Mouse (Mus musculus) MEL (cell line): Measurements from ENCODE around the gene Zkscan1. TPM values are rescaled to one million over a fixed set of nuclear protein-coding genes. Genes with fewer than 3 reads are reported as not detected.
A peak's percentile ranks its signal among the peaks of the same experiment; 100 is the strongest.
"Not testable (repeated sequence)": the region's sequence is repeated elsewhere in the genome, so short reads cannot be mapped to it uniquely, and the experiment has no call there.

Experiments
- DNase-seq: peaks from one replicate; pipeline ENCODE4 v3.0.0; 2011; ENCODE audit warnings: low read depth, low spot score
- H3K27ac ChIP-seq: 2 replicates; pipeline ENCODE4 v1.5.1; 2012; ENCODE audit warnings: low read depth, mild to moderate bottlenecking, control low read depth, low read length, moderate library complexity; ENCODE audit not compliant: control insufficient read depth
- H3K27me3 ChIP-seq, 2 experiments: fragments of 150-350 bp in 1 of 2; sonication (generic) in 1 of 2; 2 replicates each; pipeline ENCODE4 v1.6.1; 2012; ENCODE audit warnings: low read length in 2 of 2, mild to moderate bottlenecking in 2 of 2, improper control_type of control experiment in 1 of 2, moderate library complexity in 1 of 2; ENCODE audit not compliant: insufficient read depth in 2 of 2, control insufficient read depth in 1 of 2
- H3K36me3 ChIP-seq, 2 experiments: 2 replicates each; pipeline ENCODE4 v1.6.1; 2012 to 2014; ENCODE audit warnings: low read length in 2 of 2, improper control_type of control experiment in 1 of 2, inconsistent platforms in 1 of 2, mild to moderate bottlenecking in 1 of 2; ENCODE audit not compliant: insufficient read depth in 2 of 2, control insufficient read depth in 1 of 2
- H3K4me1 ChIP-seq, 2 experiments: fragments of 150-350 bp in 1 of 2; sonication (generic) in 1 of 2; 2 replicates each; pipeline ENCODE4 v1.6.1; 2012; ENCODE audit warnings: low read length in 2 of 2, improper control_type of control experiment in 1 of 2, mild to moderate bottlenecking in 1 of 2; ENCODE audit not compliant: insufficient read depth in 2 of 2, control insufficient read depth in 1 of 2
- H3K4me3 ChIP-seq, 2 experiments: fragments of 150-350 bp in 1 of 2; sonication (generic) in 1 of 2; 2 replicates each; pipeline ENCODE4 v1.5.1; 2012; ENCODE audit warnings: low read depth in 2 of 2, low read length in 2 of 2, mild to moderate bottlenecking in 2 of 2, moderate library complexity in 2 of 2, control low read depth in 1 of 2, improper control_type of control experiment in 1 of 2; ENCODE audit not compliant: control insufficient read depth in 1 of 2, insufficient read depth in 1 of 2
- H3K79me2 ChIP-seq: 2 replicates; pipeline ENCODE4 v1.6.1; 2012; ENCODE audit warnings: mild to moderate bottlenecking, low read length, moderate library complexity; ENCODE audit not compliant: control insufficient read depth, poor library complexity, insufficient read depth
- H3K9ac ChIP-seq: 2 replicates; pipeline ENCODE4 v1.6.1; 2012; ENCODE audit warnings: low read depth, mild to moderate bottlenecking, control low read depth, low read length, moderate library complexity; ENCODE audit not compliant: control insufficient read depth, poor library complexity, severe bottlenecking
- H3K9me3 ChIP-seq: fragments of 150-350 bp; sonication (generic); replicated peaks from 2 replicates; pipeline ENCODE4 v1.6.1; 2012; ENCODE audit warnings: mild to moderate bottlenecking, low read length, improper control_type of control experiment, moderate library complexity; ENCODE audit not compliant: insufficient read depth
- BHLHE40 ChIP-seq: IDR thresholded peaks from 2 replicates; pipeline ENCODE4 v1.6.1; 2012; ENCODE audit warnings: low read depth, mild to moderate bottlenecking, inconsistent platforms, low read length, improper control_type of control experiment, borderline replicate concordance
- CHD2 ChIP-seq: IDR thresholded peaks from 2 replicates; pipeline ENCODE4 v1.6.1; 2011; ENCODE audit warnings: low read length, improper control_type of control experiment
- CTCF ChIP-seq, 3 experiments: IDR thresholded peaks in 2 of 3; conservative IDR thresholded peaks in 1 of 3; 2 replicates each; pipeline ENCODE4 v1.5.1; 2011 to 2012; ENCODE audit warnings: low read length in 3 of 3, low read depth in 2 of 3, mild to moderate bottlenecking in 2 of 3, improper control_type of control experiment in 1 of 3, inconsistent platforms in 1 of 3, mixed read lengths in 1 of 3, moderate library complexity in 1 of 3; ENCODE audit not compliant: control insufficient read depth in 1 of 3, insufficient read depth in 1 of 3, poor library complexity in 1 of 3, severe bottlenecking in 1 of 3
- ELF1 ChIP-seq: IDR thresholded peaks from 2 replicates; pipeline ENCODE4 v1.6.1; 2014; ENCODE audit warnings: low read depth, mild to moderate bottlenecking, inconsistent platforms, low read length, improper control_type of control experiment, moderate library complexity
- EP300 ChIP-seq, 2 experiments: IDR thresholded peaks; 2 replicates each; pipeline ENCODE4 v1.6.1; 2011; ENCODE audit warnings: improper control_type of control experiment in 2 of 2, low read length in 2 of 2, low read depth in 1 of 2, mild to moderate bottlenecking in 1 of 2
- ETS1 ChIP-seq: IDR thresholded peaks from 2 replicates; pipeline ENCODE4 v1.6.1; 2012; ENCODE audit warnings: low read depth, mild to moderate bottlenecking, inconsistent platforms, low read length, improper control_type of control experiment, moderate library complexity
- GABPA ChIP-seq: IDR thresholded peaks from 2 replicates; pipeline ENCODE4 v1.6.1; 2012; ENCODE audit warnings: low read depth, mild to moderate bottlenecking, inconsistent platforms, low read length, improper control_type of control experiment, moderate library complexity
- HCFC1 ChIP-seq: IDR thresholded peaks from 2 replicates; pipeline ENCODE4 v1.6.1; 2012; ENCODE audit warnings: low read depth, mild to moderate bottlenecking, inconsistent platforms, low read length, improper control_type of control experiment, moderate library complexity
- JUND ChIP-seq: IDR thresholded peaks from 2 replicates; pipeline ENCODE4 v1.6.1; 2011; ENCODE audit warnings: low read depth, mild to moderate bottlenecking, improper control_type of control experiment, low read length
- KAT2A ChIP-seq: conservative IDR thresholded peaks from 2 replicates; pipeline ENCODE4 v1.6.1; 2012; ENCODE audit warnings: low read depth, low read length, improper control_type of control experiment, inconsistent platforms
- MAX ChIP-seq: IDR thresholded peaks from 2 replicates; pipeline ENCODE4 v1.6.1; 2011; ENCODE audit warnings: low read length, improper control_type of control experiment
- MAZ ChIP-seq: IDR thresholded peaks from 2 replicates; pipeline ENCODE4 v1.6.1; 2012; ENCODE audit warnings: low read depth, mild to moderate bottlenecking, inconsistent platforms, low read length, improper control_type of control experiment
- MEF2A ChIP-seq: IDR thresholded peaks from 2 replicates; pipeline ENCODE4 v1.6.1; 2014; ENCODE audit warnings: low read depth, mild to moderate bottlenecking, inconsistent platforms, low read length, improper control_type of control experiment; ENCODE audit not compliant: poor library complexity, insufficient replicate concordance, severe bottlenecking; ENCODE audit errors: extremely low read depth
- MXI1 ChIP-seq: IDR thresholded peaks from 2 replicates; pipeline ENCODE4 v1.6.1; 2011; ENCODE audit warnings: mild to moderate bottlenecking, low read depth, low read length, improper control_type of control experiment
- MYC ChIP-seq: IDR thresholded peaks from 2 replicates; pipeline ENCODE4 v1.6.1; 2011; ENCODE audit warnings: low read depth, mild to moderate bottlenecking, low read length, improper control_type of control experiment, moderate library complexity
- NELFE ChIP-seq: IDR thresholded peaks from 2 replicates; pipeline ENCODE4 v1.6.1; 2011; ENCODE audit warnings: low read depth, low read length, improper control_type of control experiment
- NRF1 ChIP-seq: IDR thresholded peaks from 2 replicates; pipeline ENCODE4 v1.6.1; 2014; ENCODE audit warnings: low read depth, mild to moderate bottlenecking, inconsistent platforms, low read length, improper control_type of control experiment, moderate library complexity; ENCODE audit not compliant: poor library complexity, insufficient read depth, severe bottlenecking
- POLR2A ChIP-seq, 2 experiments: IDR thresholded peaks; 2 replicates each; pipeline ENCODE4 v1.6.1; 2011 to 2012; ENCODE audit warnings: low read length in 2 of 2, mild to moderate bottlenecking in 2 of 2, control low read depth in 1 of 2, improper control_type of control experiment in 1 of 2, low read depth in 1 of 2, moderate library complexity in 1 of 2; ENCODE audit not compliant: control insufficient read depth in 1 of 2, insufficient read depth in 1 of 2, poor library complexity in 1 of 2
- POLR2AphosphoS2 ChIP-seq: IDR thresholded peaks from 2 replicates; pipeline ENCODE4 v1.6.1; 2011; ENCODE audit warnings: low read length, improper control_type of control experiment
- SIN3A ChIP-seq: IDR thresholded peaks from 2 replicates; pipeline ENCODE4 v1.6.1; 2012; ENCODE audit warnings: low read length, improper control_type of control experiment, inconsistent platforms
- TAL1 ChIP-seq: IDR thresholded peaks from 2 replicates; pipeline ENCODE4 v1.6.1; 2012; ENCODE audit warnings: mild to moderate bottlenecking, inconsistent platforms, low read length, moderate library complexity, mixed read lengths
- TBP ChIP-seq: IDR thresholded peaks from 2 replicates; pipeline ENCODE4 v1.8.0; 2011; ENCODE audit warnings: low read depth, low read length, improper control_type of control experiment
- TCF12 ChIP-seq: IDR thresholded peaks from 2 replicates; pipeline ENCODE4 v1.6.1; 2014; ENCODE audit warnings: low read depth, mild to moderate bottlenecking, inconsistent platforms, low read length, improper control_type of control experiment, moderate library complexity
- ZC3H11A ChIP-seq: IDR thresholded peaks from 2 replicates; pipeline ENCODE4 v1.6.1; 2012; ENCODE audit warnings: low read depth, mild to moderate bottlenecking, inconsistent platforms, low read length, improper control_type of control experiment
- ZKSCAN1 ChIP-seq: IDR thresholded peaks from 2 replicates; pipeline ENCODE4 v1.6.1; 2012; ENCODE audit warnings: low read depth, mild to moderate bottlenecking, inconsistent platforms, low read length, improper control_type of control experiment, moderate library complexity
- ZMIZ1 ChIP-seq: IDR thresholded peaks from 2 replicates; pipeline ENCODE4 v1.6.1; 2012; ENCODE audit warnings: low read depth, mild to moderate bottlenecking, inconsistent platforms, low read length, improper control_type of control experiment, moderate library complexity
- ZNF384 ChIP-seq: IDR thresholded peaks from 2 replicates; pipeline ENCODE4 v1.6.1; 2012; ENCODE audit warnings: low read depth, mild to moderate bottlenecking, inconsistent platforms, low read length, improper control_type of control experiment
- polyA plus RNA-seq, 2 experiments: library from polyadenylated mRNA; stranded (reverse) in 1 of 2; unstranded in 1 of 2; fragments of >175 nt in 1 of 2; fragments of >200 nt in 1 of 2; gene quantifications; 2 replicates each; pipeline versions ENCODE4 v1.2.1 to v1.2.4; 2012; ENCODE audit warnings: low replicate concordance in 2 of 2, low read depth in 1 of 2; ENCODE audit not compliant: insufficient read length in 2 of 2, insufficient read depth in 1 of 2, missing spikeins in 1 of 2
- total RNA-seq: library from RNA; depleted of rRNA; stranded (reverse); fragments of 300-350 nt; gene quantifications from 2 replicates; pipeline ENCODE4 v1.2.3, GENCODE M21; 2012

Zkscan1 gene
- total and polyA plus RNA-seq, 3 experiments: 10.6 to 51.7 (median 13.4) TPM

DNA sequence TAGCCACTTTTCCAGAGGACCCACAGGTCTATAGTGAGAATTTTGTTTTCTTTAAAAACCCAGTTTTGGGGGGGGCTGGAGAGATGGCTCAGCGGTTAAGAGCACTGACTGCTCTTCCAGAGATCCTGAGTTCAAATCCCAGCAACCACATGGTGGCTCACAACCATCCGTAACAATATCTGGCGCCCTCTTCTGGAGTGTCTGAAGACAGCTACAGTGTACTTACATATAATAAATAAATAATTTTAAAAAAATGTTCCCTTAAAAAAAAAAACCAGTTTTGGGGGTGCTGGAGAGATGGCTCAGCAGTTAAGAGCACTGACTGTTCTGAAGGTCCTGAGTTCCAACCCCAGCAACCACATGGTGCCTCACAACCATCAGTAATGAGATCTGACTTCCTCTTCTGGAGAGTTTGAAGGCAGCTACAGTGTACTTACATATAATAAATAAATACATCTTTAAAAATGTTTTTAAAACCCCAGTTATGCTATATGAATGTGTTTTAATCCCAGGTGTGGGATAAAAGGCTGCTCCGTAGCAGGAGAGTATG lies 25.0 kb downstream of the Zkscan1 start:
- peak; percentile 73 for DNase-seq
- not testable (repeated sequence) for H3K9me3 ChIP-seq, H3K4me3 ChIP-seq, H3K79me2 ChIP-seq, H3K27me3 ChIP-seq, H3K4me1 ChIP-seq
- H3K9ac ChIP-seq: peak overlapping the region; percentile 40
- peaks cover 0 to 10% of the 10 kb centered on the region in 2 experiments; a peak in 2 of 4 replicates for H3K36me3 ChIP-seq
- peak overlapping the region; percentile 55 for H3K27ac ChIP-seq
- TF ChIP-seq ZNF384 (peak; percentile 69), MXI1 (0 out of 2 replicates have a peak, but pooled peaks have one; percentile 51), MAZ (0 out of 2 replicates have a peak, but pooled peaks have one; percentile 16), ETS1 (0 out of 2 replicates have a peak, but pooled peaks have one; percentile 10), MYC (peak; percentile 59; the same call in 1 of the 2 replicates), MAX (peak; percentile 37; the same call in 1 of the 2 replicates), CTCF (IDR thresholded peaks at IDR 0.05 in 2 of 3, conservative IDR thresholded peaks at IDR 0.05 in 1 of 3; ENCODE audit: control insufficient read depth in 1 of 3, insufficient read depth in 1 of 3, low read depth in 2 of 3, low read length in 3 of 3, poor library complexity in 1 of 3, severe bottlenecking in 1 of 3) (0 out of 6 replicates have a peak, but pooled peaks of 1 of the 3 experiments have one; percentile 5)

DNA sequence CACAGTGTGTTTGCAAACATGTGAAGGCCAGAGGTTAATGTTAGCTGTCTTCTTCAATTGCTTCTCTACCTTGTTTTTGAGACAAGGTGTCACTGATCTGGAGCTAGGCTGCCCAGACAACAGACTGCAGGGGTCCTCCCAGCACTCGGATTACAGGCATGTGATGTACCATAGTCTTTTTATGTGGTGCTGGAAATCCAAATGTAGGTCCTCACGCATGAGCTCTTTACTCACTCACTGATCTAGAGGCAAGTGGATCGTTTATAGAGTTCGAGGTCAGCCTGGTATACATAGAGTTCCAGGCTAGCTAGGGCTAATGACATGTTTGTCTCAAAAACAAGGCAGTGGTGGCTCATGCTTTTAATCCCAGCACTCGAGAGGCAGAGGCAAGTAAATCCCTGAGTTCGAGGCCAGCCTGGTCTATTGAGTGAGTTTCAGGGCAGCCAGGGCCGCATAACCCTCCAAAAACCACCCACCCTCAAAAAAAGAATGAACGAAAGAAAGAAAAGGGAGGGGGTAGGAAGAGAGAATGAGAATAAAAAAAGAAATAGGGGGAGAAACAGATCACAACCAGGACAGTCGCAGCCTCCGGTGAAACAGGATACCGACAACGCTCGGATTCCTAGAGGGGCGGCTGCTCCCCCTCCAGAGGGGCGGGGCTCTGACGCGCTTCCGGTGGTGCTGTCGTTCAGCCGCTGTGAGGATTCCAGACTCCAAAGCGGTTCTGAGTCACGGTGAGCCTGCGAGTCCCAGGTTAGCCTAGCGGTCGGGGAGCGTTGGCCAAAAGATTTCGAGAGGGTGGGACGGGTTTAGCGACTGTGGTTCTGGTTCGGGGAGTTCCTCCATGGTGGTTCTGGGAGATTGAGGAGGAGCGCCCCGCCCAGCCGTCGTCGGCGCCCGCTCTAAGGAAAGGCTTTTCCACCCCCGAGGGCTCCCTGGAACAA lies 31.6 kb downstream of the Zkscan1 start, which contains the start of gene Zscan21:
Gene Zscan21, plus strand, starts transcription at position 649 of the 944 bp plus-strand sequence.
- Histone ChIP-seq H3K36me3 (peaks cover 0 to 12% of the 10 kb centered on the region in 2 experiments; a peak in 2 of 4 replicates), H3K4me3 (peak within 1 kb of the TSS; percentile 58 to 92), H3K9me3 (no peaks in the 10 kb centered on the region), H3K9ac (peak within 1 kb of the TSS; percentile 82), H3K27ac (peak within 1 kb of the TSS; percentile 83), H3K27me3 (no peaks in the 10 kb centered on the region), H3K4me1 (peaks cover 4 to 8% of the 10 kb centered on the region in 2 experiments; a peak in 3 of 4 replicates), H3K79me2 (peaks cover 3% of the 10 kb centered on the region)
- DNase-seq: peak; percentile 94
- TF ChIP-seq MAZ (peak; percentile 74), HCFC1 (peak; percentile 80), TAL1 (no peak), MXI1 (0 out of 2 replicates have a peak, but pooled peaks have one; percentile 3), TBP (peak; percentile 81), MEF2A (no peak), POLR2AphosphoS2 (peak; percentile 92), SIN3A (0 out of 2 replicates have a peak, but pooled peaks have one; percentile 44), NRF1 (no peak), EP300 (IDR thresholded peaks at IDR 0.05; ENCODE audit: low read depth in 1 of 2, low read length in 2 of 2) (0 out of 4 replicates have a peak, but pooled peaks of 1 of the 2 experiments have one; percentile 7), NELFE (peak; percentile 79), GABPA (no peak), KAT2A (no peak), TCF12 (peak; percentile 63), CHD2 (no peak), BHLHE40 (no peak), JUND (no peak), ZMIZ1 (peak; percentile 77), POLR2A (IDR thresholded peaks at IDR 0.05; ENCODE audit: control insufficient read depth in 1 of 2, insufficient read depth in 1 of 2, low read depth in 1 of 2, low read length in 2 of 2, poor library complexity in 1 of 2) (peak; percentile 35 to 95; a peak in 3 of 4 replicates), ELF1 (peak; percentile 25), ZKSCAN1 (no peak), ZC3H11A (no peak)
